Mouse (Mus musculus): Measurements from ENCODE around the gene Sema3d. TPM values are rescaled to one million over a fixed set of nuclear protein-coding genes. Genes with fewer than 3 reads are reported as not detected.

Gene Sema3d
- polyA plus RNA-seq, 1 experiment = 0.13 TPM

GRCm38 (mm10) chr5:12487926-12488325, 104.7 kb downstream of the Sema3d start:
- Histone ChIP-seq H3K27ac (ENCODE audit: insufficient read depth, low read length) (no peak overlapping the region), H3K4me3 (ENCODE audit: low read depth, low read length) (no peak overlapping the region), H3K4me1 (ENCODE audit: control insufficient read depth, insufficient read depth, low read length) (no peaks in the 10 kb centered on the region), H3K36me3 (ENCODE audit: control insufficient read depth, insufficient read depth, low read length, poor library complexity, severe bottlenecking) (no peaks in the 10 kb centered on the region), H3K9me3 (replicated peaks; ENCODE audit: control insufficient read depth, insufficient read depth, low read length, poor library complexity, severe bottlenecking) (no peaks in the 10 kb centered on the region), H3K27me3 (ENCODE audit: control insufficient read depth, insufficient read depth, low read length, poor library complexity, severe bottlenecking) (no peaks in the 10 kb centered on the region), H3K9ac (ENCODE audit: low read depth, poor library complexity, severe bottlenecking) (no peak overlapping the region)
- TF ChIP-seq CTCF (IDR thresholded peaks at IDR 0.05; ENCODE audit: low read depth, low read length) (no peak), EP300 (IDR thresholded peaks at IDR 0.05; ENCODE audit: insufficient read depth, low read depth, low read length) (no peak), POLR2A (IDR thresholded peaks at IDR 0.05; ENCODE audit: insufficient read depth, low read length) (no peak)

- Histone ChIP-seq H3K9ac (ENCODE audit: low read depth, poor library complexity, severe bottlenecking) (no peak overlapping the region), H3K4me3 (ENCODE audit: low read depth, low read length) (no peak overlapping the region), H3K4me1 (ENCODE audit: control insufficient read depth, insufficient read depth, low read length) (no peaks in the 10 kb centered on the region), H3K36me3 (ENCODE audit: control insufficient read depth, insufficient read depth, low read length, poor library complexity, severe bottlenecking) (no peaks in the 10 kb centered on the region), H3K27me3 (ENCODE audit: control insufficient read depth, insufficient read depth, low read length, poor library complexity, severe bottlenecking) (no peaks in the 10 kb centered on the region), H3K9me3 (replicated peaks; ENCODE audit: control insufficient read depth, insufficient read depth, low read length, poor library complexity, severe bottlenecking) (no peaks in the 10 kb centered on the region), H3K27ac (ENCODE audit: insufficient read depth, low read length) (no peak overlapping the region)
- no peak for TF ChIP-seq CTCF (IDR thresholded peaks at IDR 0.05; ENCODE audit: low read depth, low read length)
- TF ChIP-seq POLR2A (IDR thresholded peaks at IDR 0.05; ENCODE audit: insufficient read depth, low read length) = no peak
- TF ChIP-seq EP300 (IDR thresholded peaks at IDR 0.05; ENCODE audit: insufficient read depth, low read depth, low read length) = no peak
Observed at GRCm38 (mm10) chr5:12491704-12492103, 108.5 kb downstream of the Sema3d start.

- Histone ChIP-seq H3K9ac (ENCODE audit: low read depth, poor library complexity, severe bottlenecking) (no peak overlapping the region), H3K36me3 (ENCODE audit: control insufficient read depth, insufficient read depth, low read length, poor library complexity, severe bottlenecking) (no peaks in the 10 kb centered on the region), H3K4me3 (ENCODE audit: low read depth, low read length) (no peak overlapping the region), H3K27ac (ENCODE audit: insufficient read depth, low read length) (no peak overlapping the region), H3K9me3 (replicated peaks; ENCODE audit: control insufficient read depth, insufficient read depth, low read length, poor library complexity, severe bottlenecking) (no peaks in the 10 kb centered on the region), H3K4me1 (ENCODE audit: control insufficient read depth, insufficient read depth, low read length) (no peaks in the 10 kb centered on the region), H3K27me3 (ENCODE audit: control insufficient read depth, insufficient read depth, low read length, poor library complexity, severe bottlenecking) (no peaks in the 10 kb centered on the region)
- TF ChIP-seq EP300 (IDR thresholded peaks at IDR 0.05; ENCODE audit: insufficient read depth, low read depth, low read length) (no peak), POLR2A (IDR thresholded peaks at IDR 0.05; ENCODE audit: insufficient read depth, low read length) (no peak), CTCF (IDR thresholded peaks at IDR 0.05; ENCODE audit: low read depth, low read length) (no peak)
Observed at GRCm38 (mm10) chr5:12498227-12498928, 115.2 kb downstream of the Sema3d start.

- no peaks in the 10 kb centered on the region for H3K27me3 ChIP-seq (ENCODE audit: control insufficient read depth, insufficient read depth, low read length, poor library complexity, severe bottlenecking)
- H3K9me3 ChIP-seq (replicated peaks; ENCODE audit: control insufficient read depth, insufficient read depth, low read length, poor library complexity, severe bottlenecking) = no peaks in the 10 kb centered on the region
Observed at GRCm38 (mm10) chr5:12499037-12499436, 115.9 kb downstream of the Sema3d start.

GRCm38 (mm10) chr5:12499791-12500504, 116.8 kb downstream of the Sema3d start:
- Histone ChIP-seq H3K9ac (ENCODE audit: low read depth, poor library complexity, severe bottlenecking) (no peak overlapping the region), H3K27me3 (ENCODE audit: control insufficient read depth, insufficient read depth, low read length, poor library complexity, severe bottlenecking) (no peaks in the 10 kb centered on the region), H3K4me1 (ENCODE audit: control insufficient read depth, insufficient read depth, low read length) (no peaks in the 10 kb centered on the region), H3K27ac (ENCODE audit: insufficient read depth, low read length) (no peak overlapping the region), H3K36me3 (ENCODE audit: control insufficient read depth, insufficient read depth, low read length, poor library complexity, severe bottlenecking) (no peaks in the 10 kb centered on the region), H3K4me3 (ENCODE audit: low read depth, low read length) (no peak overlapping the region), H3K9me3 (replicated peaks; ENCODE audit: control insufficient read depth, insufficient read depth, low read length, poor library complexity, severe bottlenecking) (no peaks in the 10 kb centered on the region)
- no peak for TF ChIP-seq EP300 (IDR thresholded peaks at IDR 0.05; ENCODE audit: insufficient read depth, low read depth, low read length)
- TF ChIP-seq CTCF (IDR thresholded peaks at IDR 0.05; ENCODE audit: low read depth, low read length) = no peak
- no peak for TF ChIP-seq POLR2A (IDR thresholded peaks at IDR 0.05; ENCODE audit: insufficient read depth, low read length)

More at GRCm38 (mm10) chr5:12499037-12499436, 115.9 kb downstream of the Sema3d start:
- TF ChIP-seq POLR2A (IDR thresholded peaks at IDR 0.05; ENCODE audit: insufficient read depth, low read length) (no peak), EP300 (IDR thresholded peaks at IDR 0.05; ENCODE audit: insufficient read depth, low read depth, low read length) (no peak), CTCF (IDR thresholded peaks at IDR 0.05; ENCODE audit: low read depth, low read length) (no peak)
- H3K4me3 ChIP-seq (ENCODE audit: low read depth, low read length) = no peak overlapping the region
- H3K27ac ChIP-seq (ENCODE audit: insufficient read depth, low read length) = no peak overlapping the region
- H3K4me1 ChIP-seq (ENCODE audit: control insufficient read depth, insufficient read depth, low read length) = no peaks in the 10 kb centered on the region
- H3K9ac ChIP-seq (ENCODE audit: low read depth, poor library complexity, severe bottlenecking) = no peak overlapping the region
- no peaks in the 10 kb centered on the region for H3K36me3 ChIP-seq (ENCODE audit: control insufficient read depth, insufficient read depth, low read length, poor library complexity, severe bottlenecking)

- no peak overlapping the region for H3K4me3 ChIP-seq (ENCODE audit: low read depth, low read length)
- no peaks in the 10 kb centered on the region for H3K4me1 ChIP-seq (ENCODE audit: control insufficient read depth, insufficient read depth, low read length)
- H3K36me3 ChIP-seq (ENCODE audit: control insufficient read depth, insufficient read depth, low read length, poor library complexity, severe bottlenecking) = no peaks in the 10 kb centered on the region
- peaks cover 2% of the 10 kb centered on the region; the same call in 1 of the 2 replicates for H3K9me3 ChIP-seq (replicated peaks; ENCODE audit: control insufficient read depth, insufficient read depth, low read length, poor library complexity, severe bottlenecking)
- no peak overlapping the region for H3K27ac ChIP-seq (ENCODE audit: insufficient read depth, low read length)
- TF ChIP-seq EP300 (IDR thresholded peaks at IDR 0.05; ENCODE audit: insufficient read depth, low read depth, low read length) = no peak
- no peak for TF ChIP-seq POLR2A (IDR thresholded peaks at IDR 0.05; ENCODE audit: insufficient read depth, low read length)
- no peak for TF ChIP-seq CTCF (IDR thresholded peaks at IDR 0.05; ENCODE audit: low read depth, low read length)
- H3K27me3 ChIP-seq (ENCODE audit: control insufficient read depth, insufficient read depth, low read length, poor library complexity, severe bottlenecking) = no peaks in the 10 kb centered on the region
- no peak overlapping the region for H3K9ac ChIP-seq (ENCODE audit: low read depth, poor library complexity, severe bottlenecking)
Observed at GRCm38 (mm10) chr5:12512471-12512870, 129.3 kb downstream of the Sema3d start.

All from ES-Bruce4 (cell line).